Mouse (Mus musculus) testis, adult 2 months (tissue): ENCODE results near the gene Cdh22.

Experiments used
- CTCF ChIP-seq: fragments of 200-500 bp; IDR thresholded peaks from 2 replicates; pipeline ENCODE4 v1.5.1; 2012; ENCODE audit warnings: low read depth, mild to moderate bottlenecking, inconsistent platforms, low read length, moderate library complexity; ENCODE audit not compliant: control insufficient read depth, insufficient read depth, insufficient replicate concordance
- POLR2A ChIP-seq: fragments of 200-500 bp; IDR thresholded peaks from 2 replicates; pipeline ENCODE4 v1.6.1; 2012; ENCODE audit warnings: low read depth, mild to moderate bottlenecking, inconsistent platforms, low read length, moderate library complexity; ENCODE audit not compliant: control insufficient read depth

GRCm38 (mm10) chr2:165262274-165262990, 27.8 kb upstream of the Cdh22 start:
- no peak for TF ChIP-seq CTCF
- TF ChIP-seq POLR2A, result no peak
